ENCODE assay signal across 8 mouse cellular contexts in the genomic region with DNA sequence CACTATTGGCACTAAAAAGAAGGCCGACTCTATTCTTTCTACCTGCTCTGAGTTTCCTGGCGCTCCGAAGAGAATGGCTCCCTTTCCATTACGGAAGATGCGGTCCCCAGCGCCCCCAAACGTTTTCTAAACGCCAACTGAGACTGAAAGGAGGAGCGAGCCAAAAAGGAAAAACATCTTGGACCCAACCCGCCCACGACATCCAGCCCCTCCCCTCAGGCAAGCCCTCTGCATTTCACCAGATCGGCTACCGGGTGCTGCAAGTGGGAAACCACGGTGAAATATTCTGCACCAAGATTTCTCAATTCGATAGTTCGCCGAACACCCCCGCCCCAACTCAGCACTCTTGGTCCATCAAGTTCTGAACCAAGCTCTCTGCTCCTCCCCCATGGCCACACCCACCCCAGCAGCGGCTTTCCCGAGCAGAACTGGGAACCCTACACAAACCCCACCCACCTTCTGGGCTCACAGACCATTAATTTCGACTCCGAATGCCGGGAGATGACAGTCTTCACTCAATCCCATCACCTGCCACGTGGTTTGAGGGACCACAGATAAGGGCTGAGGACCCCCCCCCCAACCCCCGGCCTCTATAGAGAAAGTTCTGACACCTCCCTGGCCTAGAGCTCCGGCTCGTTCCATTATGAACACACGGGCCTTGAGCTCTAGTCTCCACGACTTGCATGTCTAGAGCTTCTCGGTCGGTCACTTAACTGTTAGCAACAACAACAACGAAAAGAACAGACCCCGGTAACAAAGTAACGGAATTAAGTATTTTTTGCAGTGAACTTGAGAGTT. TPM values are rescaled to one million over a fixed set of nuclear protein-coding genes. Genes with fewer than 3 reads are reported as not detected.
DNase-seq lines count a peak whose midpoint lies in the region; ATAC-seq lines count a peak whose summit lies in the region.

No protein-coding gene starts in this region.

- peak overlapping the region; percentile 32; the same call in 1 of the 2 replicates for H3K9ac ChIP-seq in embryonic facial prominence, embryonic 12.5 days

- H3K4me3 ChIP-seq in embryonic facial prominence, embryonic 12.5 days, result peak overlapping the region; percentile 78

- DNase-seq in urinary bladder, adult 18-20 months (ENCODE audit: low spot score in 2 of 2), result peak; percentile 64 to 83
- DNase-seq in urinary bladder, postnatal 10 days (ENCODE audit: low spot score), result no peak
- DNase-seq in heart, adult 11 months, result peak; percentile 99
- peak; percentile 90 for DNase-seq in kidney, adult 18-20 months
- DNase-seq in liver, result peak; percentile 90
- peak; percentile 68 to 75 for DNase-seq in monocyte, adult 2 months (ENCODE audit: low read depth in 1 of 2, low spot score in 2 of 2)
- peak; percentile 87 to 90 for DNase-seq in spleen, postnatal 36 days (ENCODE audit: low spot score in 2 of 2)

- H3K27ac ChIP-seq in embryonic facial prominence, embryonic 12.5 days, result no peak overlapping the region

- H3K4me1 ChIP-seq in embryonic facial prominence, embryonic 12.5 days, result peaks cover 21% of the 10 kb centered on the region; the same call in 1 of the 2 replicates

- 1% methylated on average over 34 of the region's 34 CpGs for WGBS in embryonic facial prominence, embryonic 12.5 days

- H3K9me3 ChIP-seq in embryonic facial prominence, embryonic 12.5 days, result no peaks in the 10 kb centered on the region

- no peaks in the 10 kb centered on the region for H3K36me3 ChIP-seq in embryonic facial prominence, embryonic 12.5 days

- no peaks in the 10 kb centered on the region for H3K27me3 ChIP-seq in embryonic facial prominence, embryonic 12.5 days

- peak overlapping the region; percentile 94 for H3K4me2 ChIP-seq in embryonic facial prominence, embryonic 12.5 days (replicated peaks)

- no peak for ATAC-seq in embryonic facial prominence, embryonic 12.5 days (ENCODE audit: insufficient number of reproducible peaks, insufficient read depth, low FRiP score, low TSS enrichment)

RNA-seq across cellular contexts. Expression of gene Klf13, which starts 2.3 kb away (rescaled TPM):
- polyA plus RNA-seq in embryonic facial prominence, embryonic 12.5 days (2016; fragmentation: Nextera tagmentation; extraction: Ambion mirVana), result 21.3 and 21.4 TPM in 2 replicates

RNA-seq across cellular contexts. Expression of gene E030018B13Rik, which starts 19.7 kb away (rescaled TPM):
- not detected in 2 replicates for polyA plus RNA-seq in embryonic facial prominence, embryonic 12.5 days (2016; fragmentation: Nextera tagmentation; extraction: Ambion mirVana)
